Mouse (Mus musculus) forebrain, postnatal 0 days (tissue): ENCODE measurements at regions not wholly inside any gene's neighbourhood (a gene's known extent, or its start where the extent isn't known, plus 50 kb on each side); places are given as distances from the start of the nearest gene placed in this dataset.

ENCODE experiments used
- ATAC-seq: fragments of 200-750 bp; cut with Nextera tagmentation; 2 replicates; pipeline ENCODE4 v1.8.0; 2017; ENCODE audit warnings: mild to moderate bottlenecking, moderate library complexity
- DNase-seq: peaks from one replicate; pipeline ENCODE4 v3.0.0-alpha.2; 2015
- H3K27ac ChIP-seq: fragments of 300-500 bp; sonication (generic); 2 replicates; pipeline ENCODE4 v1.5.1; 2014; ENCODE audit warnings: low read depth, mild to moderate bottlenecking, antibody characterized with exemption, low read length, moderate library complexity, mixed read lengths
- H3K27me3 ChIP-seq: fragments of 300-500 bp; sonication (generic); 2 replicates; pipeline ENCODE4 v1.6.1; 2014; ENCODE audit warnings: mild to moderate bottlenecking, low read length, mixed read lengths; ENCODE audit not compliant: insufficient read depth
- H3K36me3 ChIP-seq: fragments of 300-500 bp; sonication (generic); 2 replicates; pipeline ENCODE4 v1.6.1; 2014; ENCODE audit warnings: mild to moderate bottlenecking, moderate library complexity; ENCODE audit not compliant: insufficient read depth
- H3K4me1 ChIP-seq: fragments of 300-500 bp; sonication (generic); 2 replicates; pipeline ENCODE4 v1.6.1; 2014; ENCODE audit warnings: antibody characterized with exemption; ENCODE audit not compliant: insufficient read depth
- H3K4me2 ChIP-seq: fragments of 300-500 bp; sonication (generic); 2 replicates; pipeline ENCODE4 v1.6.1; 2014; ENCODE audit warnings: low read depth, mild to moderate bottlenecking, moderate library complexity
- H3K4me3 ChIP-seq: fragments of 300-500 bp; sonication (generic); 2 replicates; pipeline ENCODE4 v1.5.1; 2014; ENCODE audit warnings: low read depth, low read length, mixed read lengths
- H3K9ac ChIP-seq: fragments of 300-500 bp; sonication (generic); 2 replicates; pipeline ENCODE4 v1.6.1; 2014; ENCODE audit warnings: mild to moderate bottlenecking
- H3K9me3 ChIP-seq: fragments of 300-500 bp; sonication (generic); 2 replicates; pipeline ENCODE4 v1.6.1; 2016; ENCODE audit warnings: low read length
- CTCF ChIP-seq: sonication (generic); IDR thresholded peaks from 2 replicates; pipeline ENCODE4 v1.5.1; 2016; ENCODE audit warnings: antibody characterized with exemption, control low read depth, low read depth
- WGBS: fragments of 180-500 bp; shearing (Covaris S2); extraction: QIAGEN DNeasy Blood & Tissue Kit; methylation state at CpG from one replicate; pipeline ENCODE4 v1.1.7; 2014; 5-methylcytosine and 5-hydroxymethylcytosine counted together

DNA sequence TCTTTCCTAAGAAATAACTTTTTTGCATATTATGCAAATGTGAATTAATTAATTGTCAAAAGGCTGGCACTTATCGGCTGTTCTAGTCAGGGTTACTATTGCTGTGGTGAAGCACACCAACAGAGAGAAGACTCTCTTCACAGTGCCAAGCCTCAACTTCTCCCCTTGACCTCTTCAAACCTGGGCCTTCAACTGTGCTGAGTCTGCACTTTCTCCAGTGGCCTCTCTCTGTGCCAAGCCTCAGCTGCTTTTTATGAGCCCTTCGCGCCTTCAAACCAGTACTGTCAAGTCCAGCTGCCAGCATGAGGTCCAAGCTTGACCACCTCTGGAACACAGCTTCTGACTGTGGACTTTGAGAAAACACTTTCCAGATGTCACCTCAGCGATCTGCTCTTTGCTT lies 151.2 kb upstream of the Plxnc1 start:
- WGBS: 83% methylated on average over 4 of the region's 4 CpGs
- Histone ChIP-seq H3K4me2 (no peak overlapping the region), H3K27me3 (no peaks in the 10 kb centered on the region), H3K4me1 (no peaks in the 10 kb centered on the region), H3K9ac (no peak overlapping the region), H3K27ac (no peak overlapping the region), H3K9me3 (no peaks in the 10 kb centered on the region), H3K4me3 (no peak overlapping the region), H3K36me3 (no peaks in the 10 kb centered on the region)
- TF ChIP-seq CTCF: no peak
- no peak for DNase-seq
- ATAC-seq: no peak

DNA sequence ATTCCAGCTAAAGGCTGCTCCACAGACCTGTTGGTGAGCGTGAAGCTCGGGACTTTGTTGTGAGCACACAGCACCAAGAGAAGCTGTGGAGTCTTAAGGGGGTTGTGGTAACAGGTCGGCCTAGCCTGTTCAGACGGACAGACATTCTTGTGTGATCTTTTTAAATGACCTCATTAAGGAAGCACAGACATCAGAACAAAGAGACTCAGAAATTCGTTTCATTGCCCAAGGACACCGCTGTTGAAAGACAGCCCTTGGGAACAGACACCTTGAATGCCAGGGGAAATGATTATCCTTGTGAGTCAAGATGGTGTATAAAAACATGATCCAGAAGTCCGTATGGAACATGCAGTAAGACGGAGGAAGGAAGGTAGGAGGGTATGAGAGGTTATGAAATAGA lies 150.1 kb upstream of the Plxnc1 start:
- H3K36me3 ChIP-seq: no peaks in the 10 kb centered on the region
- H3K4me3 ChIP-seq: no peak overlapping the region
- no peaks in the 10 kb centered on the region for H3K9me3 ChIP-seq
- H3K9ac ChIP-seq: no peak overlapping the region
- TF ChIP-seq CTCF: no peak
- 53% methylated on average over 8 of the region's 8 CpGs for WGBS
- no peaks in the 10 kb centered on the region for H3K27me3 ChIP-seq
- no peak overlapping the region for H3K27ac ChIP-seq
- H3K4me2 ChIP-seq: no peak overlapping the region
- no peaks in the 10 kb centered on the region for H3K4me1 ChIP-seq
- ATAC-seq (no peak), DNase-seq (no peak)

GRCm38 (mm10) chr10:95093266-95093665 lies 148.6 kb upstream of the Plxnc1 start:
- DNase-seq (no peak), ATAC-seq (no peak)
- no peak overlapping the region for H3K9ac ChIP-seq
- H3K4me1 ChIP-seq: no peaks in the 10 kb centered on the region
- no peak overlapping the region for H3K27ac ChIP-seq
- no peaks in the 10 kb centered on the region for H3K36me3 ChIP-seq
- H3K27me3 ChIP-seq: no peaks in the 10 kb centered on the region
- no peak overlapping the region for H3K4me3 ChIP-seq
- no peak for TF ChIP-seq CTCF
- WGBS: 21% methylated on average over 5 of the region's 5 CpGs
- H3K4me2 ChIP-seq: no peak overlapping the region
- no peaks in the 10 kb centered on the region for H3K9me3 ChIP-seq

DNA sequence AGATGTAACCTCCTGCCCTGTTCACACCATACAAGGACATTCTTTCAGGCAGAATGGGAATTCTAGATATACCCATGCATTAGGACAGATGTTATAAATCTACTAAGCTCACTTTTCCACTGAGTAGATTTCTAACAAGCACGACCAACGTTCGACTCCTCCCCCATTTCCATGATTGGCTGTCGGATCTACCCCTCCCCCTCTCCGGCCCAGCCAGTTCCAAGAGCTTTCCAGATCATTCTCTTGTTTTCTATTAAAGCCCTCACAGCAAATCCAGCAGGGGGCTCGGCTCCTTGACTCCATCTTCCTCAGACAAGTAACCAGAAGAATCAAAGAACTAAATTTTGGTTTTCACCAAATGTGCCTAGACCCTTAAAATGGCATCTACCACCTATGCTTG lies 146.5 kb upstream of the Plxnc1 start:
- TF ChIP-seq CTCF: no peak
- Histone ChIP-seq H3K4me2 (no peak overlapping the region), H3K9me3 (no peaks in the 10 kb centered on the region), H3K36me3 (no peaks in the 10 kb centered on the region), H3K9ac (no peak overlapping the region), H3K27me3 (no peaks in the 10 kb centered on the region), H3K4me1 (no peaks in the 10 kb centered on the region), H3K4me3 (no peak overlapping the region), H3K27ac (no peak overlapping the region)
- DNase-seq (no peak), ATAC-seq (no peak)
- 59% methylated on average over 6 of the region's 6 CpGs for WGBS

- no peaks in the 10 kb centered on the region for H3K4me1 ChIP-seq
- H3K27me3 ChIP-seq: no peaks in the 10 kb centered on the region
- no peaks in the 10 kb centered on the region for H3K9me3 ChIP-seq
- H3K4me3 ChIP-seq: no peak overlapping the region
- DNase-seq (no peak), ATAC-seq (no peak)
- no peak for TF ChIP-seq CTCF
- no peaks in the 10 kb centered on the region for H3K36me3 ChIP-seq
- 81% methylated on average over 4 of the region's 4 CpGs for WGBS
- H3K4me2 ChIP-seq: no peak overlapping the region
- no peak overlapping the region for H3K27ac ChIP-seq
- no peak overlapping the region for H3K9ac ChIP-seq
These were observed 146.0 kb upstream of the Plxnc1 start for GRCm38 (mm10) chr10:95090641-95091040.

GRCm38 (mm10) chr10:95090035-95090434 lies 145.4 kb upstream of the Plxnc1 start:
- no peak for DNase-seq
- 88% methylated on average over 9 of the region's 9 CpGs for WGBS
- H3K4me1 ChIP-seq: no peaks in the 10 kb centered on the region
- H3K36me3 ChIP-seq: no peaks in the 10 kb centered on the region
- no peak overlapping the region for H3K4me2 ChIP-seq
- no peak for ATAC-seq
- H3K9ac ChIP-seq: no peak overlapping the region
- H3K27ac ChIP-seq: no peak overlapping the region
- no peaks in the 10 kb centered on the region for H3K9me3 ChIP-seq
- no peaks in the 10 kb centered on the region for H3K27me3 ChIP-seq
- H3K4me3 ChIP-seq: no peak overlapping the region
- no peak for TF ChIP-seq CTCF

DNA sequence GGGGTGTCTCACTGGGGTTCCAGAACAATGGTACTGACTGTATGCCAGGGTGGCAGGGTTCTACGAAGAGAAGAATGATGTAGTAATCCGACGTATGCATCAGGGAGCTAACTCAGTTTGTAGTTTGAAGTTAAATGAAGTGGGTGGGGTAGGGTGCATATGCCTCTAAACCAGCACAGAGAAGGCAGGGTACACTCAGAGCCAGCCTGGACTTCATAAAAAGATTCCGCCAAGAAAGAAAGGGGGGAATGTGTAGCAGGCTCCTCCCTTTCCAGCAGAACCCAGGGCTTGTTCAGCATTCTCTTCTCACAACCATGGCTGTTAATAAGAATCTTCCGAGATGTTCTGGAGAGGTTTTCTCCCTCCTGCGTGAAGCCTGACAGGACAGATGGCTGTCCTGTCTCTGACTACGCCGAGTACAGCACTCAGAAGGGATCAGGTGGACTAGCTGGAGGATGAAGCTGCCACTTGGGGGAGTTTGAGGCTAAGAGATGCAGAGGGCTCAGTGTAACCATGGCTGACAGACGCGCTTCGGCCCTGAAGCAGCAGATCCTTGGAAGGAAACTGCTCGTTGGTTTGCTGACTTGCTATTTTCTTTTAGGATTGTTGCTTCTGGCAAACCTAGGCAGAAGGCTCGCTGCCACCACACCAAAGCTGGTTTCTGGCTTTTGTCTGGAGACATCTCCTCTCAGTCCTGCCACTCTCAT lies 143.4 kb upstream of the Plxnc1 start:
- H3K9me3 ChIP-seq: no peaks in the 10 kb centered on the region
- no peaks in the 10 kb centered on the region for H3K36me3 ChIP-seq
- H3K4me3 ChIP-seq: no peak overlapping the region
- peak; percentile 87 for TF ChIP-seq CTCF
- WGBS: 27% methylated on average over 13 of the region's 13 CpGs
- H3K4me2 ChIP-seq: no peak overlapping the region; the same call in 1 of the 2 replicates
- DNase-seq (peak; percentile 83), ATAC-seq (peak; percentile 93)
- H3K4me1 ChIP-seq: no peaks in the 10 kb centered on the region
- no peaks in the 10 kb centered on the region for H3K27me3 ChIP-seq
- H3K27ac ChIP-seq: no peak overlapping the region
- no peak overlapping the region for H3K9ac ChIP-seq
